Mouse (Mus musculus) heart, adult 2 months (tissue): Measurements from ENCODE around the gene Tceal8. TPM values are rescaled to one million over a fixed set of nuclear protein-coding genes. Genes with fewer than 3 reads are reported as not detected.
A peak's percentile ranks its signal among the peaks of the same experiment; 100 is the strongest.

Source experiments
- DNase-seq, 2 experiments: peaks; one replicate each; pipeline ENCODE4 v3.0.0; 2021
- H3K27ac ChIP-seq: fragments of 200-600 bp; 2 replicates; pipeline ENCODE4 v1.8.1; 2022
- H3K27me3 ChIP-seq: fragments of 200-500 bp; 2 replicates; pipeline ENCODE4 v1.6.1; 2012; ENCODE audit warnings: mild to moderate bottlenecking, low read length, inconsistent platforms, mixed read lengths; ENCODE audit not compliant: control insufficient read depth, insufficient read depth
- H3K36me3 ChIP-seq: fragments of 200-500 bp; 2 replicates; pipeline ENCODE4 v1.6.1; 2012; ENCODE audit warnings: low read length, inconsistent platforms; ENCODE audit not compliant: control insufficient read depth, insufficient read depth
- H3K4me1 ChIP-seq: fragments of 200-500 bp; 2 replicates; pipeline ENCODE4 v1.6.1; 2011; ENCODE audit warnings: low read length; ENCODE audit not compliant: control insufficient read depth, insufficient read depth
- H3K4me3 ChIP-seq: fragments of 200-600 bp; 2 replicates; pipeline ENCODE4 v1.8.1; 2022
- H3K79me2 ChIP-seq: fragments of 200-500 bp; replicated peaks from 2 replicates; pipeline ENCODE4 v1.6.1; 2012; ENCODE audit warnings: mild to moderate bottlenecking, inconsistent platforms, low read length, moderate library complexity, mixed read lengths; ENCODE audit not compliant: control insufficient read depth, insufficient read depth
- H3K9ac ChIP-seq: fragments of 200-500 bp; 2 replicates; pipeline ENCODE4 v1.6.1; 2012; ENCODE audit warnings: low read depth, mild to moderate bottlenecking, control low read depth, inconsistent platforms, low read length, mixed read lengths
- CTCF ChIP-seq: fragments of 200-600 bp; IDR thresholded peaks from 2 replicates; pipeline ENCODE4 v1.8.1; 2022; ENCODE audit warnings: antibody characterized with exemption, mild to moderate bottlenecking, moderate library complexity
- EP300 ChIP-seq: fragments of 200-500 bp; IDR thresholded peaks from 2 replicates; pipeline ENCODE4 v1.6.1; 2011; ENCODE audit warnings: low read depth, low read length, control low read depth; ENCODE audit not compliant: insufficient read depth
- POLR2A ChIP-seq: fragments of 200-500 bp; IDR thresholded peaks from 2 replicates; pipeline ENCODE4 v1.6.1; 2011; ENCODE audit warnings: mild to moderate bottlenecking, low read depth, low read length, control low read depth; ENCODE audit not compliant: insufficient read depth
- WGBS: fragments of 180-500 bp; shearing (Covaris S2); methylation state at CpG from one replicate; pipeline ENCODE4 v1.1.7; 2018; 5-methylcytosine and 5-hydroxymethylcytosine counted together
- intact Hi-C: fragments of 180-260 bp; cut with DNase I; formaldehyde crosslinking; loops from one replicate; pipeline ENCODE4 v1.15.1; 2025
- microRNA-seq, 2 experiments: library from miRNA; unstranded; fragments of <30 nt; microRNA quantifications; one replicate each; pipeline ENCODE4 v1.2.0; 2021
- polyA plus RNA-seq: library from polyadenylated mRNA; depleted of rRNA; stranded (reverse); fragments of >200 nt; gene quantifications from 2 replicates; pipeline ENCODE4 v1.2.3, GENCODE M21; 2012; rRNA removed
- total RNA-seq, 2 experiments: library from RNA; stranded (reverse); gene quantifications; 2 replicates each; pipeline ENCODE4 v1.2.3; 2021

The Tceal8 gene
- total and polyA plus RNA-seq, 3 experiments, result 7.8 to 15.4 (median 14.4) TPM

GRCm38 (mm10) chrX:136135559-136135958 is 36.6 kb downstream of the Tceal8 start:
- H3K4me3 ChIP-seq, result no peak overlapping the region
- H3K79me2 ChIP-seq, result no peaks in the 10 kb centered on the region
- no peak overlapping the region for H3K9ac ChIP-seq
- no peak overlapping the region for H3K27ac ChIP-seq
- no peaks in the 10 kb centered on the region for H3K27me3 ChIP-seq
- no peak for DNase-seq
- H3K4me1 ChIP-seq, result no peaks in the 10 kb centered on the region
- WGBS, result 86% methylated on average over 4 of the region's 4 CpGs
- TF ChIP-seq EP300 (no peak), CTCF (no peak), POLR2A (no peak)
- H3K36me3 ChIP-seq, result no peaks in the 10 kb centered on the region
- intact Hi-C loops, result no loop called here

- Histone ChIP-seq H3K27me3 (no peaks in the 10 kb centered on the region), H3K9ac (no peak overlapping the region), H3K4me3 (no peak overlapping the region), H3K27ac (no peak overlapping the region), H3K4me1 (no peaks in the 10 kb centered on the region), H3K36me3 (no peaks in the 10 kb centered on the region), H3K79me2 (no peaks in the 10 kb centered on the region)
- WGBS, result 17% methylated on average over 5 of the region's 5 CpGs
- DNase-seq, result peak in 1 of 2 experiments; percentile 3
- TF ChIP-seq POLR2A (no peak), CTCF (peak; percentile 68), EP300 (no peak)
- intact Hi-C loops, result no loop called here
Measured at GRCm38 (mm10) chrX:136127744-136128064, 44.4 kb downstream of the Tceal8 start.

GRCm38 (mm10) chrX:136127038-136127743 is 45.0 kb downstream of the Tceal8 start:
- TF ChIP-seq EP300, result no peak
- TF ChIP-seq CTCF, result no peak
- 38% methylated on average over 8 of the region's 8 CpGs for WGBS
- Histone ChIP-seq H3K36me3 (no peaks in the 10 kb centered on the region), H3K79me2 (no peaks in the 10 kb centered on the region), H3K9ac (no peak overlapping the region), H3K4me3 (no peak overlapping the region), H3K27ac (no peak overlapping the region), H3K4me1 (no peaks in the 10 kb centered on the region), H3K27me3 (no peaks in the 10 kb centered on the region)
- intact Hi-C loops, result no loop called here
- DNase-seq, result no peak

Small RNA genes within 50 kb of the gene (microRNA-seq; reads per million reads assigned to microRNA genes)
- 0 reads per million in 2 experiments for gene Mir6383

Other genes starting within 250 kb of the Tceal8 start
- 1 to 10 TPM; 1.4 to 1.6 TPM for gene Arxes2, start 178.5 kb downstream of the Tceal8 start, total RNA-seq
- gene Arxes2, start 178.5 kb downstream of the Tceal8 start, polyA plus RNA-seq, result 3.1 and 3.2 TPM in 2 replicates
- gene Arxes1, start 139.0 kb downstream of the Tceal8 start, total RNA-seq, result under 1 TPM in 1 of 2 experiments, not detected in 1; 0.16 TPM
- gene Arxes1, start 139.0 kb downstream of the Tceal8 start, polyA plus RNA-seq, result 0.44 and 0.53 TPM in 2 replicates
- under 1 TPM in 1 of 2 experiments, not detected in 1; 0.27 TPM for gene Bex2, start 104.1 kb downstream of the Tceal8 start, total RNA-seq
- 0.47 TPM in 1 of 2 replicates, not detected in the other for gene Bex2, start 104.1 kb downstream of the Tceal8 start, polyA plus RNA-seq
- not detected for gene Nxf3, start 87.1 kb downstream of the Tceal8 start, total RNA-seq
- 0.04 and 0.47 TPM in 2 replicates for gene Nxf3, start 87.1 kb downstream of the Tceal8 start, polyA plus RNA-seq
- 1 to 10 TPM in 1 of 2 experiments, under 1 TPM in 1; 0.44 to 1.3 TPM for gene Bex4, start 33.3 kb downstream of the Tceal8 start, total RNA-seq
- gene Bex4, start 33.3 kb downstream of the Tceal8 start, polyA plus RNA-seq, result 0.44 and 0.66 TPM in 2 replicates
- gene Tceal5, start 31.5 kb upstream of the Tceal8 start, total RNA-seq, result under 1 TPM; 0.26 to 0.68 TPM
- 0.14 TPM in 1 of 2 replicates, not detected in the other for gene Tceal5, start 31.5 kb upstream of the Tceal8 start, polyA plus RNA-seq
- under 1 TPM; 0.34 to 0.86 TPM for gene Tceal7, start 42.4 kb upstream of the Tceal8 start, total RNA-seq
- 0.18 TPM in 1 of 2 replicates, not detected in the other for gene Tceal7, start 42.4 kb upstream of the Tceal8 start, polyA plus RNA-seq
- 1 to 10 TPM; 1.8 to 3.7 TPM for gene Bex1, start 43.2 kb upstream of the Tceal8 start, total RNA-seq
- 2.0 and 2.4 TPM in 2 replicates for gene Bex1, start 43.2 kb upstream of the Tceal8 start, polyA plus RNA-seq
- gene Tceal9, start 72.7 kb upstream of the Tceal8 start, total RNA-seq, result 10 to 100 TPM; 22.6 to 25.6 TPM
- gene Tceal9, start 72.7 kb upstream of the Tceal8 start, polyA plus RNA-seq, result 6.3 and 17.8 TPM in 2 replicates
- 1 to 10 TPM; 8.7 to 9.1 TPM for gene Bex3, start 97.9 kb upstream of the Tceal8 start, total RNA-seq
- gene Bex3, start 97.9 kb upstream of the Tceal8 start, polyA plus RNA-seq, result 8.6 and 13.8 TPM in 2 replicates